Mouse (Mus musculus): ENCODE measurements around the gene Hmbs.

DNA sequence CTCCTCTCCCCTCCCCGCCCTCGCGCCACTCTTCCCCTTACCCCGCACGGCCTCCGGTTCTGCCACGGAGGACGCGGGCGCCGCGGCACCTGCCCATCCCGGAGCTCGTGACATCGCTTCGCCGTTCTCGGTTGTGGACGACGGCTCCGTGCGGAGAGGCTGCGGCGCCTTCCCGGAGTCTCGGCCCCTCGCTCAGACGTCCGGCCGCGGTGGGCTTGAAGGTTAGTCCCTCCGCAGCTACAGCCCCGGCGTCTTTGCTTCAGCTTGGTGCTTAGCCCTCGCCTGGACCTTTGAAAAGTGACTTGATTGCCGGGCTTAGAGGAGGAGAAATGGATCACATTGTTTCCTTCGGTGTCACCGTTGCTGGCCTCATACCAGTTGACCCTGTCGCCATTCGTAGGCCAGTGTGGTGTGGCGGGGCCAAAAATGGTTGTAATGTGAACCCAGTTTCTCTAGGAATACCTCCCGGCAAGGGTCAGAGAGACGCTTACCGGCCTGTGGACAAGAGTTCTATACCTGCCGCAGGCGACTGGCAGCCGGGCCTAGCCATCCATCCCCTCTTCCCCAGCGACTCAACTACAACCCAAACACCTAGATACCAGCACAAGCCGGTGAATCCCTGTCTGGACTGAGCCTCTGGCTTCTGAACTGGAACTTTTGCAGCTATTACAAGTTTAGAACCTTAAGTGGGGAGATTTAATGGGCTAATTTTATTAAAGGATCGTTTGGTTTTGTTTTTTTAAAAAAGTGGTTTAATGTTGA is 8.5 kb downstream of the Hmbs start:
- TF ChIP-seq CTCF (IDR thresholded peaks at IDR 0.05; ENCODE audit: insufficient read depth, low read length) (no peak), POLR2A (IDR thresholded peaks at IDR 0.05; ENCODE audit: borderline replicate concordance, extremely low read depth, low read depth, low read length) (no peak)
